Mouse (Mus musculus) bone marrow macrophage, adult 2 months (primary cell): ENCODE results near the gene Abo.

Experiments used
- CTCF ChIP-seq: IDR thresholded peaks from 2 replicates; pipeline ENCODE4 v1.5.1; 2012; ENCODE audit warnings: low read depth, mild to moderate bottlenecking, low read length, moderate library complexity
- POLR2A ChIP-seq: IDR thresholded peaks from 2 replicates; pipeline ENCODE4 v1.6.1; 2012; ENCODE audit warnings: mild to moderate bottlenecking, low read depth, low read length, borderline replicate concordance

DNA sequence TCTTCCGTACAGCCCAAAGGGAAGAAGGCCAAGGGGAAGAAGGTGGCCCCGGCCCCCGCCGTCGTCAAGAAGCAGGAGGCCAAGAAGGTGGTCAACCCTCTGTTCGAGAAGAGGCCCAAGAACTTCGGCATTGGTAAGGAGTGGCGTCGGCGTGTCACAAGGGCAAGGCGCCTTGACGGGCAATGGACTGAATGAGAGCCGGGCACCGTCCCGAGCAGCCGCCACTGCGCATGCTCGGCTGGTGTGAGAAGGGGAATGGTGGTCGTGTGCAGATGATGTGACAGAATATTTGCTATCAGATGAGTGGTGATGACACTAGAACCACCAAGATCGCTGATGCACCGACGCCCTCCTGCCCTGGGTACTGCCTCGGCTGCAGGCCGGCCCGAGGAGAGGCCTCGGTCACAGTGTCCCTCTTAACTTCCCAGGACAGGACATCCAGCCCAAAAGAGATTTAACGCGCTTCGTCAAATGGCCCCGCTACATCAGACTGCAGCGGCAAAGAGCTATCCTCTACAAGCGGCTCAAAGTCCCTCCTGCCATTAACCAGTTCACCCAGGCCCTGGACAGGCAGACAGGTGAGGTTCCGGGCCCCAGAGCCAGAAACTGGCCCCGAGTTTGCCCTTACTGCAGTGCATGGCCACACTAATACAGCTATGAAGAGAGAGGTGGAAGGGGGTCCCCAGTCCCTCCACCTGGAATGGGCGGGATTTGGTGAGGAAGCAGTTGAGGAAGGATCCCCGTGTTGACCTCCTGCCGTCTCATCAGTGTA is 46.4 kb upstream of the Abo start:
- no peak for TF ChIP-seq POLR2A
- no peak for TF ChIP-seq CTCF
